Mouse (Mus musculus) bone marrow macrophage, adult 2 months (primary cell): ENCODE results near the gene 1810009A15Rik.

ENCODE experiments used
- CTCF ChIP-seq: IDR thresholded peaks from 2 replicates; pipeline ENCODE4 v1.5.1; 2012; ENCODE audit warnings: low read depth, mild to moderate bottlenecking, low read length, moderate library complexity
- POLR2A ChIP-seq: IDR thresholded peaks from 2 replicates; pipeline ENCODE4 v1.6.1; 2012; ENCODE audit warnings: mild to moderate bottlenecking, low read depth, low read length, borderline replicate concordance

DNA sequence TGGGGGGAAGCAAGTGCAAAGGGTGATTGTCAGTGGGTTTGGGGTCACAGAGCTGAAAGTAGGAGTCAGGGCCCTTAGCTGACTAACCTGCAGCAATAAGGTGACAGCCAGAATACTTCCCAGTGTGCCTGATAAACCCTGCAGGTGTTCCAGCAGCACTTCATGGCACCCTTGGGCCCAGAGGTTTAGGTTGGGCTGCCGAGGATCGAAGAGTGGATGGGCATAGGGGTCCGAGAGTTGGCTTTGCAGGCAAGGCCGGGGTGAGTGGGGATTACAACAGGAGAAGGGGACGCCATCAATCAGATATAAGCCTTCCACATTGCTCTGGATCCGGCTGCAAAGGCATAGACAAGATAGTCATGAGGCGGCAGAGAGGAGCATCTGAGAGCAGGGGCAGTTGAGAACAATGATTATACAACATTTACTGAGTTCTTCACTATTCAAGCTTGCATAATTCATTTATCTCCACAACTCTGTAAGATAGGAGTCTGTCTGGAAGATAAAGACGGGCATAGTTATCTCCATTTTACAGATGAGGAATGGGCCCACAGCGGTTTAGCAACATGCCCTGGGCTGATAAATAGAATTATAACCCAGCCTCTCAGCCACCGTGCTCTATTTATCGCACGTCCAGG, 39.4 kb downstream of the 1810009A15Rik start:
- TF ChIP-seq POLR2A (no peak), CTCF (no peak)
